Mouse (Mus musculus): ENCODE results near the gene Cptp.

- TF ChIP-seq TAL1 (IDR thresholded peaks at IDR 0.05; ENCODE audit: low read length), result no peak
- no peak for TF ChIP-seq MAX (IDR thresholded peaks at IDR 0.05; ENCODE audit: low read length)
- TF ChIP-seq USF1 (IDR thresholded peaks at IDR 0.05; ENCODE audit: low read depth, low read length), result no peak
- no peak for TF ChIP-seq BHLHE40 (IDR thresholded peaks at IDR 0.05; ENCODE audit: borderline replicate concordance, low read depth, low read length)
- no peak for TF ChIP-seq EP300 (IDR thresholded peaks at IDR 0.05; ENCODE audit: low read depth in 1 of 2, low read length in 2 of 2)
- TF ChIP-seq CTCF (IDR thresholded peaks at IDR 0.05 in 2 of 3, conservative IDR thresholded peaks at IDR 0.05 in 1 of 3; ENCODE audit: control insufficient read depth in 1 of 3, insufficient read depth in 1 of 3, low read depth in 2 of 3, low read length in 3 of 3, poor library complexity in 1 of 3, severe bottlenecking in 1 of 3), result no peak
- no peak for TF ChIP-seq SIN3A (IDR thresholded peaks at IDR 0.05; ENCODE audit: low read length)
- TF ChIP-seq GATA1 (IDR thresholded peaks at IDR 0.05; ENCODE audit: low read depth, low read length), result no peak
- TF ChIP-seq CHD2 (IDR thresholded peaks at IDR 0.05; ENCODE audit: low read length), result no peak
Measured at GRCm38 (mm10) chr4:155838187-155839153, 30.8 kb downstream of the Cptp start.
